ENCODE assay signal across 8 mouse cellular contexts in the genomic region with DNA sequence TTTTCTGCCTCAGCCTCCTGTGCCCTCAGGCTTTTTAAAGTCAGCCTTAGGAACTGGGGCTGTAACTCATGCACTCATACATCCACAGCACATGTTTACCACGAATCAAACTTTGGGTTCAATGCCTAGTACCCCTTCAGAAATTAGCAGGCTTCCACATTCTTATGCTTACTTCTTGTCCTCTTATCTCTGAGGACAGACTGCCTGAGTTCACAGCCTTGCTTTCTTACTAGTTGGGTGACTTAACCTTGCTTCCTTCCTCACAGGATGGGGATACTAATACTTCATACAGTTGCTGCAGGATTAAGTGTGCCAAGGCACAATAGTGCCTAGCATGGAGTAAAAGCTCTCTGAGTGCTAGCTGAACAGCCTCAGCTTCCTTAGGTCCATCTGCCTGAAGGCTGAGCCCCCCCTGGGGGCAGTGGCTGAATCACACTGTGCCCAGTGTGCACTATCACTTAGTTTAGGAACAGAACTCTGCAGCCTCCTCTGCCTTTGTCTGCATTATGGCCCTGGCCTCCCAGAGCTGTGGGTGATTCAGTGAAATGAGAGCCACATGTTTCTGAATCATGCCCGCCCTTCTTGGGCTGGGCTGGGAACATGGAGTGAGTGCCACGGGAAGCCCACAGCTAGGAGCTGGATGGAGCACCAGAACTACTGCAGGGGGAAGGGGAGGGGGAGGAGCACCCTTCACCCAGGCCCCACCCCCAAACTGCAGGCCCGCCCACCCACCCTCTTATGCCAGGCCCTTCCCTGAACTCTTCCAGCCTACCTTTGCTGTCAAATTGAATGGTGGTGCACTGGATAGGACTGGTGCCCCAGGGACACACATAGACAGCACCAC. TPM values are rescaled to one million over a fixed set of nuclear protein-coding genes. Genes with fewer than 3 reads are reported as not detected.
DNase-seq lines count a peak whose midpoint lies in the region; ATAC-seq lines count a peak whose summit lies in the region.

No protein-coding gene starts in this region.

- peaks cover 28% of the 10 kb centered on the region for H3K4me1 ChIP-seq in kidney, embryonic 15.5 days
- no peaks in the 10 kb centered on the region for H3K4me1 ChIP-seq in hindbrain, embryonic 14.5 days (replicated peaks; ENCODE audit: control insufficient read depth, insufficient read depth, low read length)
- peaks cover 6% of the 10 kb centered on the region; the same call in 1 of the 2 replicates for H3K4me1 ChIP-seq in neural tube, embryonic 12.5 days

- 31% methylated on average over 4 of the region's 4 CpGs for WGBS in kidney, embryonic 15.5 days
- 38% methylated on average over 4 of the region's 4 CpGs for WGBS in hindbrain, embryonic 14.5 days
- 39% methylated on average over 4 of the region's 4 CpGs for WGBS in neural tube, embryonic 12.5 days

- H3K4me2 ChIP-seq in kidney, embryonic 15.5 days: no peak overlapping the region
- no peak overlapping the region for H3K4me2 ChIP-seq in hindbrain, embryonic 14.5 days (replicated peaks)
- H3K4me2 ChIP-seq in neural tube, embryonic 12.5 days (replicated peaks): no peak overlapping the region

- no peak overlapping the region for H3K4me3 ChIP-seq in kidney, embryonic 15.5 days (replicated peaks)
- no peak overlapping the region for H3K4me3 ChIP-seq in hindbrain, embryonic 14.5 days (replicated peaks; ENCODE audit: low read length)
- H3K4me3 ChIP-seq in neural tube, embryonic 12.5 days: no peak overlapping the region

- no peaks in the 10 kb centered on the region for H3K27me3 ChIP-seq in kidney, embryonic 15.5 days
- no peaks in the 10 kb centered on the region for H3K27me3 ChIP-seq in hindbrain, embryonic 14.5 days (ENCODE audit: control insufficient read depth, insufficient read depth, low read length)
- no peaks in the 10 kb centered on the region for H3K27me3 ChIP-seq in neural tube, embryonic 12.5 days (replicated peaks)

- no peak overlapping the region for H3K9ac ChIP-seq in kidney, embryonic 15.5 days
- H3K9ac ChIP-seq in hindbrain, embryonic 14.5 days: no peak overlapping the region
- no peak overlapping the region for H3K9ac ChIP-seq in neural tube, embryonic 12.5 days

- peaks cover 40% of the 10 kb centered on the region for H3K36me3 ChIP-seq in kidney, embryonic 15.5 days
- H3K36me3 ChIP-seq in hindbrain, embryonic 14.5 days (replicated peaks; ENCODE audit: control insufficient read depth, insufficient read depth): no peaks in the 10 kb centered on the region
- H3K36me3 ChIP-seq in neural tube, embryonic 12.5 days: no peaks in the 10 kb centered on the region

- peak; percentile 58 for ATAC-seq in kidney, embryonic 15.5 days (replicated peaks; ENCODE audit: low FRiP score)
- peak; percentile 34; the same call in 1 of the 2 replicates for ATAC-seq in hindbrain, embryonic 14.5 days (ENCODE audit: low FRiP score)
- 0 out of 2 replicates have a peak, but pooled peaks have one; percentile 61 for ATAC-seq in neural tube, embryonic 12.5 days (ENCODE audit: low FRiP score, low read depth)
- ATAC-seq in activated CD4-positive, CD25-positive, alpha-beta regulatory T cell, adult 4 months: no peak

- H3K9me3 ChIP-seq in kidney, embryonic 15.5 days (replicated peaks): no peaks in the 10 kb centered on the region
- H3K9me3 ChIP-seq in hindbrain, embryonic 14.5 days (ENCODE audit: control insufficient read depth, low read length): no peaks in the 10 kb centered on the region
- no peaks in the 10 kb centered on the region for H3K9me3 ChIP-seq in neural tube, embryonic 12.5 days

- no peak for DNase-seq in kidney, adult 11 months
- DNase-seq in adrenal gland, postnatal 25 days: peak; percentile 53
- DNase-seq in hindbrain, embryonic 14.5 days (ENCODE audit: low spot score): no peak
- no peak for DNase-seq in B cell, adult 2 months
- no peak for DNase-seq in cerebellum, postnatal 36 days

- H3K27ac ChIP-seq in kidney, embryonic 15.5 days: peak overlapping the region; percentile 54
- no peak overlapping the region for H3K27ac ChIP-seq in hindbrain, embryonic 14.5 days
- no peak overlapping the region for H3K27ac ChIP-seq in neural tube, embryonic 12.5 days

RNA-seq across cellular contexts. Expression of a gene that starts 8.1 kb away (rescaled TPM):
- 32.8 and 41.3 TPM in 2 replicates for polyA plus RNA-seq in kidney, embryonic 15.5 days (2015; fragmentation: Nextera tagmentation; extraction: Ambion mirVana)
- total RNA-seq in adrenal gland, postnatal 25 days (2021): 35.5 and 45.9 TPM in 2 replicates
- 7.7 and 8.1 TPM in 2 replicates for polyA plus RNA-seq in hindbrain, embryonic 14.5 days (2014; fragmentation: Nextera tagmentation; extraction: Ambion mirVana)
- polyA plus RNA-seq in neural tube, embryonic 12.5 days (2016; fragmentation: Nextera tagmentation; extraction: Ambion mirVana): 19.1 and 19.9 TPM in 2 replicates
- polyA plus RNA-seq in activated CD4-positive, CD25-positive, alpha-beta regulatory T cell, adult 4 months (2017; shearing (Covaris generic)): 1 to 10 TPM; 1.3 to 2.2 TPM

RNA-seq across cellular contexts. Expression of a gene that starts 18.6 kb away (rescaled TPM):
- 12.5 and 14.4 TPM in 2 replicates for polyA plus RNA-seq in kidney, embryonic 15.5 days (2015; fragmentation: Nextera tagmentation; extraction: Ambion mirVana)
- 8.8 and 9.1 TPM in 2 replicates for total RNA-seq in adrenal gland, postnatal 25 days (2021)
- polyA plus RNA-seq in hindbrain, embryonic 14.5 days (2014; fragmentation: Nextera tagmentation; extraction: Ambion mirVana): 25.7 and 25.9 TPM in 2 replicates
- 20.2 and 20.9 TPM in 2 replicates for polyA plus RNA-seq in neural tube, embryonic 12.5 days (2016; fragmentation: Nextera tagmentation; extraction: Ambion mirVana)
- not detected for polyA plus RNA-seq in activated CD4-positive, CD25-positive, alpha-beta regulatory T cell, adult 4 months (2017; shearing (Covaris generic))

RNA-seq across cellular contexts. Expression of a gene that starts 48.1 kb away (rescaled TPM):
- polyA plus RNA-seq in kidney, embryonic 15.5 days (2015; fragmentation: Nextera tagmentation; extraction: Ambion mirVana): 0.42 and 0.48 TPM in 2 replicates
- not detected in 2 replicates for total RNA-seq in adrenal gland, postnatal 25 days (2021)
- polyA plus RNA-seq in hindbrain, embryonic 14.5 days (2014; fragmentation: Nextera tagmentation; extraction: Ambion mirVana): 0.12 and 0.39 TPM in 2 replicates
- 0.25 and 0.29 TPM in 2 replicates for polyA plus RNA-seq in neural tube, embryonic 12.5 days (2016; fragmentation: Nextera tagmentation; extraction: Ambion mirVana)
- polyA plus RNA-seq in activated CD4-positive, CD25-positive, alpha-beta regulatory T cell, adult 4 months (2017; shearing (Covaris generic)): not detected

Comparison
In these comparisons a context has a peak if more than half of its experiments do, and no peak if none do; other contexts are left out.
1. RNA of a gene that starts 18.6 kb away (polyA plus RNA-seq): 25.7 to 25.9 TPM in hindbrain, embryonic 14.5 days, 20.2 to 20.9 TPM in neural tube, embryonic 12.5 days and 12.5 to 14.4 TPM in kidney, embryonic 15.5 days; not detected in activated CD4-positive, CD25-positive, alpha-beta regulatory T cell, adult 4 months; every median in the first group is over 10 times any median in the second.